Mouse (Mus musculus) liver, adult 2 months (tissue): Measurements from ENCODE around the gene Nsmf.

ENCODE experiments used
- CTCF ChIP-seq: fragments of 200-500 bp; IDR thresholded peaks from 2 replicates; pipeline ENCODE4 v1.5.1; 2011; ENCODE audit warnings: low read depth, low read length, control low read depth
- POLR2A ChIP-seq: fragments of 200-500 bp; IDR thresholded peaks from 2 replicates; pipeline ENCODE4 v1.6.1; 2011; ENCODE audit warnings: low read length, control low read depth; ENCODE audit not compliant: insufficient read depth; ENCODE audit errors: extremely low read depth

DNA sequence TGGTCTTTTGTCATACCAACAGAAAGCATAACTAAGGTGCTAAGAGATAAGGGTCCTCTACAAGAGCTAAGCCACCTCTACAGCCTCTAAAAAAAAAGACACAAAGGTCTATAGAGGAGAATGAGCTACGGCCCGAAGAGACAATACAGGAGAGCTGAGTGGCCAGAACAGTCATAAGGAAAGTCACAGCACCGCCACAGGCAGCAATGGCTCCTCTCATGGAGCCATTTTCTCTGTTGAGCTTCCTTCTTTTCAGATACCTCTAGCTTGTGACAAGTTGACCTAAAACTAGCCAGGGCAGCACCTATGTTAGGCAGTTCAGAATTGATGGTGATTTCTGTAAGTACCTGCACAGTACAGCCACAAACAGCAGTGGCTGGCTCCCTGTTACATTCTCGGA is 12.4 kb downstream of the Nsmf start:
- TF ChIP-seq CTCF (no peak), POLR2A (no peak)
